Mouse (Mus musculus): ENCODE results near the gene Tpra1.
A peak's percentile ranks its signal among the peaks of the same experiment; 100 is the strongest.

Gene Tpra1

DNA sequence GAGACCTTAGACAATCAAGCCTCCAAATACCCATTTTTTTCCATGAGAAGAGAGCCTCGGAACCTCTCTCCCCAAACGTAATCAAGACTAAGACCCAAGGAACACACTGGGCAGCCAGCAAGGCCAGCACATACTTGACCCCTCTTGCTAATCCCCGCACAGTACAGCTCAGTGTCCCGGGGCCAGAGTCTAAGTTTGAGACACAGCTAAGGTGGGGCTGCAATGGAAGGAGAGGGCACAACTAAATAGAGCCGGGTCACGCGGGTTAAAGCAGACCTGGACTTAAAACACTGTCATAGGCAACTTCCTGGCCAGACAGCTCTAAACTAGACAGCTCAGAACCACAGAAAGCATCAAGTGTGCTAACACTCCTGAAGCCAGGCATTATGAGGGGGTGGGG lies 11.2 kb upstream of the Tpra1 start:
- no peak for DNase-seq (ENCODE audit: low read depth)

DNA sequence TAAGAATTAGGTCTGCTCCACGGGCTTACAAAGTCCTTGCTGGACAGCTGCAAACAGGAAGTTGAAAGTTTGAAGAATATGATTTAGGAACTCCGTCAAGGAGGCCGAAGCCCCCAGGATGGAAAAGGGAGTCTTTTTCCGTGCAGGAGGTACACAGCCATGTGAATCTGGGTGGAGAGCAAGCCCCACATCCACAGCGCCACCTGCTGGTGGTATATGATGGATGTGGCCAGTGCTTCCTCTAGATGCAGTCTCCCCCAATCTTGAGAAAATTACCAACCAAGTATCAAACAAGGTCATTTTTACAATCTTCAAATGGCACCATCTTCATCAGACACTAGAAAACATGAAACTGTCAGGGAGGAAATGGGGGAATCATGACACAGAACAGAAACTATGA lies 8.5 kb upstream of the Tpra1 start:
- no peak for DNase-seq (ENCODE audit: low read depth)

DNA sequence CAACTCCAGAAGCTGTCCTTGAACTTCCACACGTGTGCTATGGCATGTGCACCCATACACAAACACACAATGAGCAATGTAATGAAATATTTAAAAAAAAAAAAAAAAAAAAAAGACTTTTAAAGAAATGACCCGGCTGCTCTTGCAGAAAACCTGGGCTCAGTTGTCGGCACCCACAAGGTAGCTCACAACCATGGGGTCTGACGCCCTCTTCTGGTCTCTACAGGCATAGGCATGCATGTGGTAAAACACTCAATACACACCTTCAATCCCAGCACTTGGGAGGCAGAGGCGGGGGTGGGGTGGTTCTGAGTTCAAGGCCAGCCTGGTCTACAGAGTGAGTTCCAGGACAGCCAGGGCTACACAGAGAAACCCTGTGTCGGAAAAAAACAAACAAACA lies 6.1 kb upstream of the Tpra1 start:
- no peak for DNase-seq (ENCODE audit: low read depth)

- DNase-seq (ENCODE audit: low read depth), result no peak
These were observed 4.8 kb upstream of the Tpra1 start for GRCm38 (mm10) chr6:88897246-88897645.

- DNase-seq (ENCODE audit: low read depth), result peak; percentile 96
These were observed 3.5 kb upstream of the Tpra1 start, which contains the start of gene Mcm2 for GRCm38 (mm10) chr6:88898534-88899048. Gene Mcm2 (minus strand): TSS chr6:88898780.

- no peak for DNase-seq (ENCODE audit: low read depth)
These were observed 3.0 kb upstream of the Tpra1 start for GRCm38 (mm10) chr6:88899086-88899485.

DNA sequence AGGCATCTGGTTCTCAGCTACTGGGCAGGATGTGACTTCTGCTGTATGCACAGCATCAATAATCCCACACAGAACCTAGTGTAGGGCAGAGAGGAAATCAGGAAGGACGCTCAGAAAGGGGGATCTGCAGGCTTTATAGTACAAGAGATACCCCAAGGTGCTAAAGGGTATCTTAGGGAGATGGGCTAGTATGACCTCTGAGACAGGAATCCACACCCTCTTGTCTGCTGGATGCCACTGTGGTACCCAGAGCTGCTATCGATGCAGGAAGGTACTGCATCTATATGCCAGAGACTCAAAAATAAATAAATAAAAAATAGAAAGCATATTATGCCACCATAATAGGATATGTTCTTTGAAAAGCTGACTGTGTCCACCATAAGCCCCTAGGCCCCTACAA lies 2.4 kb upstream of the Tpra1 start:
- no peak for DNase-seq (ENCODE audit: low read depth)

DNA sequence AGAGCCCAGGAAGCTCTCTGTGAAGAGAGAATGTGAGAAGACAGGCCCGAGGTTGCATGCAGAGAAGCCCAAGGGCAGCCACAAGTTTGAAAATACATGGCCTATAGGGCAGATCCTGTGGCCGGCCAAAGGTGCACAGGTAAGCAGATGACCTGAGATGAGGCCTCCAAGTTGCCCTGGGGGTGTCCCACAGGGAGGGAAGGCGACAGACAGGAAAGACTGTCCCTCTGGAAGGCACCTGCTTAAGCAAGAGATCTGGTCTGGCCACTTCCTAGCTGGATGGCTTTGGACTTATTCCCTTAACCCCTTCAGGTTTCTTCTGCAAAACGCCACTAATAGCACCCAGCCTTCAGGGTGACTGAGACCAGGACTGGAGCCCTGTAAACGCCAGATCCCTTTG lies 580 bp upstream of the Tpra1 start:
- DNase-seq (ENCODE audit: low read depth), result no peak

DNA sequence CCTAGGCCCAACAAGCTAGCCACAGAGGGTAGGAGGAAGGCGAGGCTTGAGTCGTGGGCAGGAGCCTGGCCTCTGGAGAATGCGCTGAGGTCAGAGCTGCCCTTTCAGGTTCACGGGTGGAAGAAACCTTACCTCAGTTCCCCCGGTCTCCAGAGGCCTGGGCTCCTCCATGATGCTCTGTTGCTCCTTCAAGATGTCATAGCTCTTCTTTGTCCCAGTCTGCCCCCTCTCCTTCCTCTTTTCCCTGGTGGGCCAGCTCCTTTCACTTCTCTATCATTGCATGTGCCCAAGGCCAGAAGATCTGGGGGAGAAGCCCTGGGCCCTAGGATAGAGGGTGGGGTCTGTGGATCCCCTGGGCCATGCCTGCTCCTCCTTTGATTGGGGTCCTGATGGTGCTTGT lies 1.7 kb downstream of the Tpra1 start:
- no peak for DNase-seq (ENCODE audit: low read depth)

GRCm38 (mm10) chr6:88904456-88904974 lies 2.5 kb downstream of the Tpra1 start:
- no peak for DNase-seq (ENCODE audit: low read depth)

DNA sequence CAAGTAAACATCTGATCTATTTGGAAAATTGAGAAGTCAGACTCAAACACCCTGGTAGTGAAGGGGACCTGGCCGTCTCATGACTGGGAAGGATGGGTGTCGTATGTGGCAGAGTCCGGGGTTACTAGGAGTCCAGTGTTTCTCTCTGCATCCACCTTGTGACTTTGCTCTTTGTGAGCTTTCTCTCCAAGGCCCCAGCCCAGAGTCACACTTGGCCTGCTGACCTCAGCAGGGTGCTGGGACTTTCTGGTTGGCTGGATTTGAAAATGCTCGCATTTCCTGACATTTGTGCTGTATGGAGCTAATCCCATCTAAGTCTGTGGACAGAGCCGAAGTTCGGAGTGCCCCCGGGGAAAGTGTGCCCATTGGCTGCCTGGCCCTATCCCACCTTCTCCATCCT lies 3.0 kb downstream of the Tpra1 start:
- no peak for DNase-seq (ENCODE audit: low read depth)

DNA sequence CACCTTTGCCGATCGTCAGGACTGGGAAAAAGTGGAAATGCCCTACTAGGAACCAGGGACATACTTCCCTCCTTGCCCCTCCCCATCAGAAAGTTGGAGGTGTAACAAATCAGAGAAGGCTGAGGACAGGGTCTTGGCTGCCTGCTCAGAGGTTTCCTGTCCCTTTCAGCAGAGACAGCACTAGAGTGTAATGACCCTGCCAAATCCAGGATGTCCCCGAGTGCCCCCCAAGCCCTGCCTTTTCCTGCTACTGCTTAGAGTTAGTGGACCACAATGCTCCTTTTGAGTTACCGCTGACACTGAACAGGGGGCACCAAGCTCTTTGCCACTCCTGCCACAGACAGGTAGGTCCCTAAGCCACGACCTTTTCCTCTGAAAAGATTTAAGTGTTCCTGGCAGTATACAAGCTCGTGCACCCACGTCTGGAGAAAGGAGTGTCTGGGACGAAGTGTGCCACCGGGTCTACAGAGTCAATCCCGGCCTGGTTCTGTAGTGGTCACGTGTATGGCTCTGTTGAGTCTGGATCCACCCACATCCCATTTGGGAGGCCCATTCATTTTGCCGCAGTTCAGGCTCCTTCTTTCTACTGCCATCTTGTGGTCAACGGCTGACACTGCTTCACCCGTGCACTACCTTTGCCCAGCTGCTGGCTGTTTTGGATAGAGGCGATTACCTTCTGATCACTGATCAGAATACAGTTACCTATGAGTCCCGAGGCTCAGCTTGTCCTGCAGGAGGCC lies 4.5 kb downstream of the Tpra1 start:
- DNase-seq (ENCODE audit: low read depth), result peak; percentile 54

GRCm38 (mm10) chr6:88909151-88909550 lies 7.1 kb downstream of the Tpra1 start:
- no peak for DNase-seq (ENCODE audit: low read depth)

DNA sequence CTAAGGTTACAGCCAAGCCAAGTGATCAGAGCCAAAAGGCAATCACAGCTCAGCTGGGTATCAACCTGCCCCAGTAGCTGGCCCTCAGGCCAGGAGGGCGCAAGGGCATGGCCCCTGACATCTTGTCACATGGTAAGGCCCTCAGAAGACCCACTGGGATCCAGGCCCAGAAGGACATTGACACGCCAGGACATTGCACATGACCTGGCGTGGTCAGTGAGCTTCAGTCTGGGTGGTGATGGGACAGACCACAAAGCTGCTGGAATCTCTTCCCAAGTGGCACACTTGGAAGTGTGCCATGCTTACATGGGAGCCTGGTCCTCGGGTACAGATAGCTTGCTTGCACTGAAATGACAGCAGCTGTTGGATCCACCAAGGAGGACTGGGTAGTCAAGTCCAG lies 11.0 kb downstream of the Tpra1 start:
- no peak for DNase-seq (ENCODE audit: low read depth)

DNA sequence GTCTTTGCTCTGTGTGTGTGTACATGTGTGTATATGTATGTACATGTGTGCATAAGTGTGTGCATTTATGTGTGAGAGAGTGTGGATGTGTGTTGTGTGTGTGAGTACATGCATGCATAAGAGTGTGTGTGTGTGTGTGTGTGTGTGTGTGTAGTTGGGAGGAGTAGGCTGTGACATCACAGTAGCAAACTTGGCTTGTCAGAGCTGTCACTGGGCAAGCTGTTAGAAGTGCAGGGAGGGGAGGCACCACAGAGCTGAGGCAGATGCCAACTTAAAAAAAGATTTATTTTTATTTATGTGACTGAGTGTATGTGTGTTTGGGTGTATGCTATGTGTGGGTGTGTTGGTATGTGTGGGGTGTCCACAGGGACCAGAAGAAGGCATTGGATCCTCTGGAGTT lies 11.4 kb downstream of the Tpra1 start:
- DNase-seq (ENCODE audit: low read depth), result no peak

DNA sequence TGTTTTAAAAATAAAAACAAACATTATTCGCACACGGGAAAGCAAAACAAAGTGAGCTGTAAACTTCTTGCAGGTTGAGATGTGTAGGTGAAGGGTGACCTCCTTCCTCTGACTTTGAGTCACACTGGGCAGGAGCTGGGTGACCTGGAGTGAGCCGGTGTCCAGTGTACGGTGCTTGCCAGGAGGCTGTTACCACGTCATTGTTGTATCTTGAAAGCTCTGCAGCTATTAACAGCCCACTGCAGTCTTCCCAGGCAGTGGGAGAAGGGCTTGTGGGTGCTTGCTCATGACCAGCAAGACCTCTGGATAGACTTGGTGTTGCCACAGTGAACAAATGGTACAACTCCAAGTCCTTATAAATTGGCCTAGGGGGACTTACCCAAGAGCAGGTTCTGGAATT lies 12.7 kb downstream of the Tpra1 start:
- no peak for DNase-seq (ENCODE audit: low read depth)

DNA sequence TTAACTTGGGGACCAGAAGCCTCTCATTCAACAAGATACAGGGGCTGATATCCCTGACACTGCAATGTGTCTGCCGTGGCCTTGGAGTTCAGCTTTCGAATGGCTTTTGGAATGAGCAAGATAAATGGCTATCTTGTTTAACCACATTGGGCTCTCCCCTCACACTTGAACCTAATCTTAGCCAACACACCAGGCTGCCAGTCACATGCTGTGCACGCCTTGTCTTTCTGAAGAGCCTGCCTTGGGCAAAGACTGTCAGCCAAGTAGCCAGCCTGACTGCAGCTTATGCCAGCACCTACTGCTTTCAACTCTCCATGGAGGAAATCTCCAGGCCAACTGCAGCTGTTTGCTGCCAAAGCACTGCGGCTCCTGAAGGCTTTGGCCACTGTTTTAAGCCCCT lies 13.5 kb downstream of the Tpra1 start:
- DNase-seq (ENCODE audit: low read depth), result no peak

DNA sequence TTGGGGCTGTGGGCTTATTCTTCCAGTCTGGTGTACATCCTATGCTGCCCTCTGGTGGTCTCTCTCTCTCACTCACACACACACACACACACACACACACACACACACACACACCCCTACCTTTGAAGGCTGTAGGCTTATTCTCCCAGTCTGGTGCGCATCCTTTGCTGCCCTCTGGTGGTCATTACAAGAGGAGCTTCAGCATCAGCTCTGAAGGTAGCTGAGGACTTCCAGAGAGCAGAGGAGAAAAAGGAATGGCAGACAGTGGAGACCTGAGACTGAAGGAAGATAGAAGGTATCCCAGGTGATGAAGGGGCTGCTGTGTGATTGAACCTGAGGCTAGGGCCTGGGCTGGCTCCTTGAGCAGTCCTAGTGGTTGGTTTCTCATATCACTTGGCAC lies 14.1 kb downstream of the Tpra1 start:
- no peak for DNase-seq (ENCODE audit: low read depth)

DNA sequence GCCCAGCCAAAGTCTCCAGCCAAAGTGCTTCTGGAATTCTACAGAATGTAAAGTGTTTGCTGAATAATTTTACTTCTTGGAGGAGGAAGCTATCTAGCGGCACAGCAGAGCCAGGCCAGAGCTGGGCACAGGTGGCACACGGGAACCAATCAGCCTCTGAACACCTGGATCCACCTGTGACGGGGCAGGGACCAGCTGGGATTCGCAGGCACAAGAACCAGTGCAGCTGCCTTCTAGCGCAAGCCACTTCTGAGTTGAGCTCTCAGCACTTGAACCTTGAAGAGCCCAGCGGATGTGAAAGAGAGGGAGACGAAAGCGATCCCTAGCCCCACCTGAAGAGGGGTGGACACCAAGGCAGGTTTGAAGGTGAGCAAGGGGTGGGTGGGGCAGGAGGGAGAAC lies 16.8 kb downstream of the Tpra1 start:
- DNase-seq (ENCODE audit: low read depth), result no peak

DNA sequence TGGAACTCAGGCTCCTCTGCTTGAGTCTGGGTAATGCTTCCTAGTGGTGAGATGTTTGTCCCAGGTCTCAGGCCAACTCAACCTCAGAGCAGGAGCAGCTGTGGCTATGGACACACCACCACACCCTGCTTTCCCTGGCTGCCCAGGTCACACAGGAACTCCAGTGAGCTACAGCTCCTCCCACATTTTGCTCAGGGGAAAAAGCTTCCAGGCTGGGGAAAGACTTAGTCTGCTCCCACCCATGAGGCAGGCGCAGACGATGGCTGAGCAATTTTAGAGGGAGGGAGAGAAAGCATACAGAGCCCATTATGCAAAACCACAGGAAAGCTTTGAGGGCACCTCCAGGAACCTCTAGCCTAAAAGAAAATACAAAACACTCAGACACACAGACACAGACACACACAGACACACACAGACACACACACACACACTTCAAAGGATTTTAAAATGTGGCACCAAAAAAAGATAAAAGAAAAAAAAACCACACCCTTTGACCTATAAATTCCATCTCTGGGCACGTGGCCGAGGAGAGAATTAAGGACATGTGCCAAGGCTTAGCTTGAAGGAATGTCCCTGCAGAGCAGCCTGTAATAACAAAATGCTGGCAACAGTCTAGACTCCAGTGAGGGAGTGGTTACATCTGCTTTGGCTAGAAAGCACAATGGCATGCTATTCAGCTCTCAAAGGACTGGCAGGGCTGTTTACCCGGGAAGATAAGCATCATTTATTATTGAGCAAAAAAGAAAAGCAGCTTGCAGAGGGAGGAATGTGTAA lies 22.6 kb downstream of the Tpra1 start:
- DNase-seq (ENCODE audit: low read depth), result no peak

GRCm38 (mm10) chr6:88925640-88926205 lies 23.7 kb downstream of the Tpra1 start:
- DNase-seq (ENCODE audit: low read depth), result no peak

- no peak for DNase-seq (ENCODE audit: low read depth)
These were observed 24.8 kb downstream of the Tpra1 start for GRCm38 (mm10) chr6:88926870-88927269.

- no peak for DNase-seq (ENCODE audit: low read depth)
These were observed 25.5 kb downstream of the Tpra1 start for GRCm38 (mm10) chr6:88927595-88927994.

All from c-Kit-positive CD71-negative TER-119-negative erythroid progenitor cells, embryonic 14.5 days (primary cell).